Mouse (Mus musculus): ENCODE measurements around the gene Slc12a3.

Gene Slc12a3

GRCm38 (mm10) chr8:94328932-94329728 lies at the start of gene Slc12a3:
TSS of gene Slc12a3 (plus strand) at chr8:94329201.
- peak; percentile 55 for DNase-seq

GRCm38 (mm10) chr8:94280001-94280613 lies 48.9 kb upstream of the Slc12a3 start:
- no peak for DNase-seq

- no peak for DNase-seq
Measured at GRCm38 (mm10) chr8:94282453-94282985, 46.5 kb upstream of the Slc12a3 start.

GRCm38 (mm10) chr8:94284204-94284603 lies 44.8 kb upstream of the Slc12a3 start:
- no peak for DNase-seq

- no peak for DNase-seq
Measured at GRCm38 (mm10) chr8:94290606-94291005, 38.4 kb upstream of the Slc12a3 start.

- peak; percentile 76 for DNase-seq
Measured at GRCm38 (mm10) chr8:94292072-94292471, 36.9 kb upstream of the Slc12a3 start.

GRCm38 (mm10) chr8:94292626-94293025 lies 36.4 kb upstream of the Slc12a3 start:
- DNase-seq, result peak; percentile 60

- DNase-seq, result no peak
Measured at GRCm38 (mm10) chr8:94295687-94296086, 33.3 kb upstream of the Slc12a3 start.

GRCm38 (mm10) chr8:94296312-94296991 lies 32.5 kb upstream of the Slc12a3 start:
- DNase-seq, result no peak

- no peak for DNase-seq
Measured at GRCm38 (mm10) chr8:94297101-94297500, 31.9 kb upstream of the Slc12a3 start.

GRCm38 (mm10) chr8:94300809-94301208 lies 28.2 kb upstream of the Slc12a3 start:
- no peak for DNase-seq

GRCm38 (mm10) chr8:94304412-94304811 lies 24.6 kb upstream of the Slc12a3 start:
- no peak for DNase-seq

GRCm38 (mm10) chr8:94306989-94307513 lies 21.9 kb upstream of the Slc12a3 start:
- no peak for DNase-seq

- no peak for DNase-seq
Measured at GRCm38 (mm10) chr8:94307652-94308051, 21.3 kb upstream of the Slc12a3 start.

GRCm38 (mm10) chr8:94314069-94314468 lies 14.9 kb upstream of the Slc12a3 start:
- no peak for DNase-seq

GRCm38 (mm10) chr8:94317249-94317648 lies 11.8 kb upstream of the Slc12a3 start:
- no peak for DNase-seq

GRCm38 (mm10) chr8:94317691-94318090 lies 11.3 kb upstream of the Slc12a3 start:
- no peak for DNase-seq

- DNase-seq, result no peak
Measured at GRCm38 (mm10) chr8:94320036-94320435, 9.0 kb upstream of the Slc12a3 start.

- DNase-seq, result no peak
Measured at GRCm38 (mm10) chr8:94322083-94322482, 6.9 kb upstream of the Slc12a3 start.

GRCm38 (mm10) chr8:94323041-94323440 lies 6.0 kb upstream of the Slc12a3 start:
- DNase-seq, result no peak

- DNase-seq, result no peak
Measured at GRCm38 (mm10) chr8:94324071-94324470, 4.9 kb upstream of the Slc12a3 start.

- DNase-seq, result peak; percentile 35
Measured at GRCm38 (mm10) chr8:94326016-94326415, 3.0 kb upstream of the Slc12a3 start.

- no peak for DNase-seq
Measured at GRCm38 (mm10) chr8:94330733-94331132, 1.7 kb downstream of the Slc12a3 start.
